Mouse (Mus musculus): ENCODE results near the gene Slc4a1.

Slc4a1 gene

GRCm38 (mm10) chr11:102350981-102351523 lies 15.0 kb downstream of the Slc4a1 start:
- intact Hi-C loops (cut with DNase I) = no loop called here

- intact Hi-C loops (cut with DNase I) = no loop called here
Observed at GRCm38 (mm10) chr11:102350416-102350815, 15.6 kb downstream of the Slc4a1 start.

GRCm38 (mm10) chr11:102349189-102349954 lies 16.6 kb downstream of the Slc4a1 start:
- intact Hi-C loops (cut with DNase I) = no loop called here

- intact Hi-C loops (cut with DNase I) = no loop called here
Observed at GRCm38 (mm10) chr11:102348771-102349170, 17.2 kb downstream of the Slc4a1 start.

- intact Hi-C loops (cut with DNase I) = no loop called here
Observed at GRCm38 (mm10) chr11:102348101-102348585, 17.9 kb downstream of the Slc4a1 start.

GRCm38 (mm10) chr11:102347683-102348082 lies 18.3 kb downstream of the Slc4a1 start:
- intact Hi-C loops (cut with DNase I) = no loop called here

GRCm38 (mm10) chr11:102346926-102347325 lies 19.1 kb downstream of the Slc4a1 start:
- intact Hi-C loops (cut with DNase I) = no loop called here

- intact Hi-C loops (cut with DNase I) = no loop called here
Observed at GRCm38 (mm10) chr11:102344458-102344857, 21.5 kb downstream of the Slc4a1 start.

- intact Hi-C loops (cut with DNase I) = no loop called here
Observed at GRCm38 (mm10) chr11:102342742-102343141, 23.3 kb downstream of the Slc4a1 start.

- intact Hi-C loops (cut with DNase I) = no loop called here
Observed at GRCm38 (mm10) chr11:102341101-102341500, 24.9 kb downstream of the Slc4a1 start.

- intact Hi-C loops (cut with DNase I) = no loop called here
Observed at GRCm38 (mm10) chr11:102339624-102340023, 26.4 kb downstream of the Slc4a1 start.

GRCm38 (mm10) chr11:102339195-102339594 lies 26.8 kb downstream of the Slc4a1 start:
- intact Hi-C loops (cut with DNase I) = no loop called here

- intact Hi-C loops (cut with DNase I) = no loop called here
Observed at GRCm38 (mm10) chr11:102338561-102338960, 27.4 kb downstream of the Slc4a1 start.

- intact Hi-C loops (cut with DNase I) = no loop called here
Observed at GRCm38 (mm10) chr11:102337921-102338320, 28.1 kb downstream of the Slc4a1 start.

GRCm38 (mm10) chr11:102336191-102336590 lies 29.8 kb downstream of the Slc4a1 start:
- intact Hi-C loops (cut with DNase I) = no loop called here

GRCm38 (mm10) chr11:102334973-102335700 lies 30.9 kb downstream of the Slc4a1 start:
- intact Hi-C loops (cut with DNase I) = loop anchor here (5.0 kb wide), 1 partner anchor 42 kb away; no protein-coding TSS in a partner anchor

GRCm38 (mm10) chr11:102334010-102334409 lies 32.0 kb downstream of the Slc4a1 start:
- intact Hi-C loops (cut with DNase I) = loop anchor here (5.0 kb wide), 1 partner anchor 43 kb away; no protein-coding TSS in a partner anchor

- intact Hi-C loops (cut with DNase I) = loop anchor here (5.0 kb wide), 1 partner anchor 44 kb away; no protein-coding TSS in a partner anchor
Observed at GRCm38 (mm10) chr11:102333061-102333460, 32.9 kb downstream of the Slc4a1 start.

- intact Hi-C loops (cut with DNase I) = loop anchor here (5.0 kb wide), 1 partner anchor 45 kb away; no protein-coding TSS in a partner anchor
Observed at GRCm38 (mm10) chr11:102331806-102332205, 34.2 kb downstream of the Slc4a1 start.

- intact Hi-C loops (cut with DNase I) = loop anchor here (5.0 kb wide), 1 partner anchor 47 kb away; no protein-coding TSS in a partner anchor
Observed at GRCm38 (mm10) chr11:102330039-102330438, 36.0 kb downstream of the Slc4a1 start.

- intact Hi-C loops (cut with DNase I) = no loop called here
Observed at GRCm38 (mm10) chr11:102329518-102329917, 36.5 kb downstream of the Slc4a1 start.

GRCm38 (mm10) chr11:102327839-102328238 lies 38.2 kb downstream of the Slc4a1 start:
- intact Hi-C loops (cut with DNase I) = no loop called here
